Mouse (Mus musculus) neural tube, embryonic 13.5 days (tissue): ENCODE measurements at regions not wholly inside any gene's neighbourhood (a gene's known extent, or its start where the extent isn't known, plus 50 kb on each side); places are given as distances from the start of the nearest gene placed in this dataset.

ENCODE experiments used
- ATAC-seq: fragments of 200-750 bp; cut with Nextera tagmentation; 2 replicates; pipeline ENCODE4 v1.8.0; 2017; ENCODE audit warnings: low read depth, mild to moderate bottlenecking, moderate TSS enrichment, moderate library complexity
- H3K27ac ChIP-seq: fragments of 300-500 bp; sonication (generic); replicated peaks from 2 replicates; pipeline ENCODE4 v1.5.1; 2015; ENCODE audit warnings: moderate library complexity, mild to moderate bottlenecking, inconsistent platforms
- H3K27me3 ChIP-seq: fragments of 300-500 bp; sonication (generic); 2 replicates; pipeline ENCODE4 v1.6.1; 2015; ENCODE audit warnings: mild to moderate bottlenecking, inconsistent platforms
- H3K36me3 ChIP-seq: fragments of 300-500 bp; sonication (generic); 2 replicates; pipeline ENCODE4 v1.6.1; 2015; ENCODE audit warnings: mild to moderate bottlenecking, inconsistent platforms
- H3K4me1 ChIP-seq: fragments of 300-500 bp; sonication (generic); replicated peaks from 2 replicates; pipeline ENCODE4 v1.6.1; 2015; ENCODE audit warnings: inconsistent platforms
- H3K4me2 ChIP-seq: fragments of 300-500 bp; sonication (generic); 2 replicates; pipeline ENCODE4 v1.6.1; 2015; ENCODE audit warnings: inconsistent platforms, mild to moderate bottlenecking, moderate library complexity
- H3K4me3 ChIP-seq: fragments of 300-500 bp; sonication (generic); 2 replicates; pipeline ENCODE4 v1.5.1; 2015; ENCODE audit warnings: mild to moderate bottlenecking, inconsistent platforms
- H3K9ac ChIP-seq: fragments of 300-500 bp; sonication (generic); 2 replicates; pipeline ENCODE4 v1.6.1; 2015; ENCODE audit warnings: moderate library complexity, mild to moderate bottlenecking, inconsistent platforms
- H3K9me3 ChIP-seq: fragments of 300-500 bp; sonication (generic); 2 replicates; pipeline ENCODE4 v1.6.1; 2016; ENCODE audit warnings: inconsistent platforms
- WGBS: fragments of 180-500 bp; shearing (Covaris S2); methylation state at CpG from one replicate; pipeline ENCODE4 v1.1.7; 2015; 5-methylcytosine and 5-hydroxymethylcytosine counted together

GRCm38 (mm10) chr3:120305608-120306007, 521.3 kb upstream of the Ptbp2 start:
- peak; percentile 53; the same call in 1 of the 2 replicates for ATAC-seq
- 0 out of 2 replicates have a peak overlapping the region, but pooled peaks have one; percentile 8 for H3K9ac ChIP-seq
- H3K36me3 ChIP-seq = no peaks in the 10 kb centered on the region
- H3K9me3 ChIP-seq = no peaks in the 10 kb centered on the region
- peak overlapping the region; percentile 54; the same call in 1 of the 2 replicates for H3K27ac ChIP-seq
- WGBS = 18% methylated on average over 8 of the region's 8 CpGs
- no peaks in the 10 kb centered on the region for H3K27me3 ChIP-seq
- H3K4me3 ChIP-seq = no peak overlapping the region
- peak overlapping the region; percentile 16 for H3K4me2 ChIP-seq
- H3K4me1 ChIP-seq = peaks cover 11% of the 10 kb centered on the region
